Mouse (Mus musculus): ENCODE measurements around the gene Maff. TPM values are rescaled to one million over a fixed set of nuclear protein-coding genes. Genes with fewer than 3 reads are reported as not detected.

The Maff gene
- 2.5 and 3.7 TPM in 2 replicates for polyA plus RNA-seq (2012; rRNA removed; ENCODE audit: low replicate concordance)

DNA sequence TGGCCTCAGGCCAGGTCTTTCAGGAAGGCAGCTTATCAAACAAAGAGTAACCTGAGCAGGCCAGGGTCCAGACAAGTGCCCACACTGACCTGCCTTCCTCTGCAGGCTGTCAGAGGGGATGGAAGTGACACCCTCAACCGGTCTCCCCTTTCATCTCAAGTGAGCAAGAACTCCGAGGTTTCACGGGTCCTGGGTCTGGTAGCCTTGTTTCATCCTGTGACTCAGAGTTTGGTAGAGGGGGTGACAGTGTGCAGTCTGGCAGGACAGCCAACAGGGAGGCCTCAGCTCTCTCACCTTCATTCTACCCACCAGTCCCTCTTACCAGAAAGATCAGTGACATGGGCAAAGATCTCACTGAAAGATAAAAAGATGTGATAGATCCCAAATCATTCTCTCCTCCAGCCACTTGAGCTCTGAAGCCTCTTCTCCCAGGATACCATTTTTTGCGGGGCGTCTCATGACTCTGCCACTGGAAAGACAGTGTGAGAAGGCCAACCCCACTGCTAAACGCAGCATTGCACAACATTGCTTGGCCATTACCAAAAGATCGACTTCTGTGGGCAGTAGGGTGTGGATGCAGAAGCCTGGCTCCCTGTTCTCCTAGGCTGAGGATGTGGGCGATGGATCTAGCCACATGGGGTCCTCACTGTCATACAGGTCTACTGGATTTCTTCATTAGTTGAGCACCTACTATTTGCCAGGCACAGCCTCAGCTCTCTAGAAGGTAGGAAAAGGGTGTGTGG, at the start of gene Maff:
Gene Maff (plus strand): TSS at position 571 of the 743 bp plus-strand sequence.

GRCm38 (mm10) chr15:79328058-79328938, 18.1 kb upstream of the Maff start, which contains the start of gene Pla2g6:
TSS of gene Pla2g6 (minus strand) at chr15:79328390.

GRCm38 (mm10) chr15:79402836-79403762, 56.7 kb downstream of the Maff start, which contains the start of gene Tmem184b:
TSS of gene Tmem184b (minus strand) at chr15:79403569.

Other genes with a start within 250 kb of the Maff start
- gene Micall1, start 237.7 kb upstream of the Maff start, polyA plus RNA-seq (2012; rRNA removed; ENCODE audit: low replicate concordance), result 29.8 and 85.6 TPM in 2 replicates
- 34.0 and 64.2 TPM in 2 replicates for gene Polr2f, start 205.6 kb upstream of the Maff start, polyA plus RNA-seq (2012; rRNA removed; ENCODE audit: low replicate concordance)
- 3.5 and 6.9 TPM in 2 replicates for gene 1700088E04Rik, start 205.4 kb upstream of the Maff start, polyA plus RNA-seq (2012; rRNA removed; ENCODE audit: low replicate concordance)
- gene Sox10, start 181.4 kb upstream of the Maff start, polyA plus RNA-seq (2012; rRNA removed; ENCODE audit: low replicate concordance), result 1.9 and 2.1 TPM in 2 replicates
- 26.0 and 37.5 TPM in 2 replicates for gene Pick1, start 117.4 kb upstream of the Maff start, polyA plus RNA-seq (2012; rRNA removed; ENCODE audit: low replicate concordance)
- 0.26 TPM in 1 of 2 replicates, not detected in the other for gene Gm49486, start 117.2 kb upstream of the Maff start, polyA plus RNA-seq (2012; rRNA removed; ENCODE audit: low replicate concordance)
- 0.26 and 0.27 TPM in 2 replicates for gene Slc16a8, start 91.9 kb upstream of the Maff start, polyA plus RNA-seq (2012; rRNA removed; ENCODE audit: low replicate concordance)
- 1.2 and 5.1 TPM in 2 replicates for gene Baiap2l2, start 61.1 kb upstream of the Maff start, polyA plus RNA-seq (2012; rRNA removed; ENCODE audit: low replicate concordance)
- 42.6 and 65.2 TPM in 2 replicates for gene Pla2g6, start 18.2 kb upstream of the Maff start, polyA plus RNA-seq (2012; rRNA removed; ENCODE audit: low replicate concordance)
- gene Tmem184b, start 56.9 kb downstream of the Maff start, polyA plus RNA-seq (2012; rRNA removed; ENCODE audit: low replicate concordance), result 160 and 189 TPM in 2 replicates
- gene Csnk1e, start 108.9 kb downstream of the Maff start, polyA plus RNA-seq (2012; rRNA removed; ENCODE audit: low replicate concordance), result 93.9 and 123 TPM in 2 replicates
- gene Kcnj4, start 158.6 kb downstream of the Maff start, polyA plus RNA-seq (2012; rRNA removed; ENCODE audit: low replicate concordance), result 0.28 TPM in 1 of 2 replicates, not detected in the other
- 24.8 and 101 TPM in 2 replicates for gene Kdelr3, start 169.8 kb downstream of the Maff start, polyA plus RNA-seq (2012; rRNA removed; ENCODE audit: low replicate concordance)
- gene Ddx17, start 200.1 kb downstream of the Maff start, polyA plus RNA-seq (2012; rRNA removed; ENCODE audit: low replicate concordance), result 267 and 361 TPM in 2 replicates

All from subcutaneous adipose tissue, adult 2 months (tissue).